Mouse (Mus musculus): Measurements from ENCODE around the gene Hmgb4. TPM values are rescaled to one million over a fixed set of nuclear protein-coding genes. Genes with fewer than 3 reads are reported as not detected.

Gene Hmgb4
- total and polyA plus RNA-seq, 2 experiments: not detected

DNA sequence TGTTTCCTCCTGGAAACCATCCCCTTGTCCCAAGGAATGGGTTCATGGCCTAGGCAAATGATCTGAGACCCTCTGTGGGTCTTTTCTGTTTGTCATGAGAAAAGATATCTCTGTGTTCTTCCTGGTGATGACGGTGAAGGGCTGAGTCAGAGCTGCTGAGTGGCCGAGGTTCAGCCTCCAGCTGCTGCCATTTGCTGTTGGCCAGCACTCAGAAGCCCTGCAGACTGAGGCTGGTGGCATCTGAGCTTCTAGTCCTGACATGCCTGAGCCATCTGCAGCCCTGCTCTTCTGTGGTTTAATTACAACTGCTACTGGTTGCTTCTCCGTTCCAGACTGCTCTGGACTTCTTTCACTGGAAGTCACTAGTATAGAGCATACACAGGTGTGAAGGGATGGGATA lies 4.6 kb upstream of the Hmgb4 start:
- H3K27me3 ChIP-seq (ENCODE audit: control insufficient read depth, insufficient read depth, low read length): no peaks in the 10 kb centered on the region
- no peak overlapping the region for H3K4me3 ChIP-seq (ENCODE audit: insufficient read depth, low read depth, low read length)
- H3K27ac ChIP-seq (replicated peaks; ENCODE audit: insufficient read depth, low read depth, low read length): no peak overlapping the region
- H3K4me1 ChIP-seq (ENCODE audit: control insufficient read depth, insufficient read depth, low read length): no peaks in the 10 kb centered on the region
- WGBS: 81% methylated on average over 3 of the region's 3 CpGs
- H3K79me2 ChIP-seq (ENCODE audit: control insufficient read depth, insufficient read depth, low read length): no peaks in the 10 kb centered on the region
- no peaks in the 10 kb centered on the region for H3K36me3 ChIP-seq (ENCODE audit: control insufficient read depth, insufficient read depth, low read length)
- TF ChIP-seq CTCF (IDR thresholded peaks at IDR 0.05; ENCODE audit: low read depth, low read length) (no peak), POLR2A (IDR thresholded peaks at IDR 0.05; ENCODE audit: extremely low read depth, insufficient read depth, low read length) (no peak)
- no peak for DNase-seq (ENCODE audit: extremely low read depth, low read depth, low spot score)
- H3K9ac ChIP-seq (ENCODE audit: low read depth, low read length): no peak overlapping the region

DNA sequence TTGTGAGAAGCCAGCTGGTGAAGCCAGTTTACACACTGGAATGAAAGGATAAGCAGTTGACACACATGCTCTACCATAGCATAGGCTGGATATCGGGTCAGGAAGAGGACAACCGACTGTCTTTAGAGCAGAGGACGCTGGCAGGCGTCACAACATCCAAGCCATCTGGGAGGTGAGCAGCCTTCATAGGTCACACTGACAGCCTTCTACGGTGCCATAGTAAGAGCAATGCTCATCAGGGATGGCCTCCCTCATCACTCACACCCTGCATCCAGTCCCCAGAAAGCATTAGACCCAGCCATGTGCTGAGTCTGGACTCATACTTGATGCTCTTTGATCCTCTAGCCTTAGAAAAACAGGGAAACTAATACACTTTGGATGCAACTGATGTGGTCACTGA lies 3.7 kb upstream of the Hmgb4 start:
- Histone ChIP-seq H3K36me3 (ENCODE audit: control insufficient read depth, insufficient read depth, low read length) (no peaks in the 10 kb centered on the region), H3K79me2 (ENCODE audit: control insufficient read depth, insufficient read depth, low read length) (no peaks in the 10 kb centered on the region), H3K4me3 (ENCODE audit: insufficient read depth, low read depth, low read length) (no peak overlapping the region), H3K9ac (ENCODE audit: low read depth, low read length) (no peak overlapping the region), H3K27ac (replicated peaks; ENCODE audit: insufficient read depth, low read depth, low read length) (no peak overlapping the region), H3K27me3 (ENCODE audit: control insufficient read depth, insufficient read depth, low read length) (no peaks in the 10 kb centered on the region), H3K4me1 (ENCODE audit: control insufficient read depth, insufficient read depth, low read length) (no peaks in the 10 kb centered on the region)
- WGBS: 79% methylated on average over 5 of the region's 5 CpGs
- TF ChIP-seq POLR2A (IDR thresholded peaks at IDR 0.05; ENCODE audit: extremely low read depth, insufficient read depth, low read length) (no peak), CTCF (IDR thresholded peaks at IDR 0.05; ENCODE audit: low read depth, low read length) (no peak)
- no peak for DNase-seq (ENCODE audit: extremely low read depth, low read depth, low spot score)

DNA sequence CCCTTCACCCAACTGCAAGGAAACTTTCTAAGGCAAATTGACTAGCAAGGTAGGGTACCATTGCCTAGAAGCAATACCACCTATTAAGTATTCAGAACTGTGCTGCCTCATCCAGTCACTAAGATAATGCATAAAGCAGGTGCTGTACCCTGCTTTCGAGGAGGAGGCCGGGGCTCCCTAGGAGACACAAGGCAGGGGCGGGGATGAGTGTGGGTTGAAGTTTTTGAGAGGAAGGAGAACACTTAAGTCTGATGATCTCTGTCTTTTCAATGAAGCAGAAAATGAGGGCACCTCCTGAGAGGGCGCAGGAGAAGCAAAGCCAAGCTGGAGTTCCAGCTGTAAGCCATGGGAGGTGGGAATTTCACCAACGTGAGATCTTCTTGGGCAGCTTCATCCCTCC lies 1.5 kb downstream of the Hmgb4 start:
- no peak for DNase-seq (ENCODE audit: extremely low read depth, low read depth, low spot score)
- Histone ChIP-seq H3K4me3 (ENCODE audit: insufficient read depth, low read depth, low read length) (no peak overlapping the region), H3K27ac (replicated peaks; ENCODE audit: insufficient read depth, low read depth, low read length) (no peak overlapping the region), H3K36me3 (ENCODE audit: control insufficient read depth, insufficient read depth, low read length) (no peaks in the 10 kb centered on the region), H3K79me2 (ENCODE audit: control insufficient read depth, insufficient read depth, low read length) (no peaks in the 10 kb centered on the region), H3K9ac (ENCODE audit: low read depth, low read length) (no peak overlapping the region), H3K27me3 (ENCODE audit: control insufficient read depth, insufficient read depth, low read length) (no peaks in the 10 kb centered on the region), H3K4me1 (ENCODE audit: control insufficient read depth, insufficient read depth, low read length) (no peaks in the 10 kb centered on the region)
- WGBS: 81% methylated on average over 5 of the region's 5 CpGs
- TF ChIP-seq POLR2A (IDR thresholded peaks at IDR 0.05; ENCODE audit: extremely low read depth, insufficient read depth, low read length): no peak
- TF ChIP-seq CTCF (IDR thresholded peaks at IDR 0.05; ENCODE audit: low read depth, low read length): no peak

DNA sequence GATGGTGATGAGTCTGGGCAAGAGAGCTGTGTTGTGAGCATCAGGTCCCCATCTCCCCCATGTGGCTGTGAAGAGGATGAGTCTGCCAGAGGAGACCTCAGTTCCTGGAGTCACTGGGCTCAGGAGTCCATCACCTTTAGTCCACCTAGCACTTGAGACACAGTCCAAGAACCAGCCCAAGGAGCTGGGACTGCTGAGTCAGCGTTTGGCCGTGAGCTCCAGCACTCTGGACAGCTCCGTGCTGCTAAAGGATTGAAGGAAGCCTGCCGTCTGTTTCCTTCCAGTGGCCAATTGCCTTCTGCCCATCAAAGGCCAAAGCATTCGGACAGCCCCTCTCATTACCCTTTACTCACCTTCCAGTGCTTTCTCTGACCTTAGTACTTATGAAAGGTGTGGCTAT lies 12.1 kb downstream of the Hmgb4 start:
- Histone ChIP-seq H3K4me3 (ENCODE audit: insufficient read depth, low read depth, low read length) (no peak overlapping the region), H3K27me3 (ENCODE audit: control insufficient read depth, insufficient read depth, low read length) (no peaks in the 10 kb centered on the region), H3K36me3 (ENCODE audit: control insufficient read depth, insufficient read depth, low read length) (no peaks in the 10 kb centered on the region), H3K79me2 (ENCODE audit: control insufficient read depth, insufficient read depth, low read length) (no peaks in the 10 kb centered on the region), H3K9ac (ENCODE audit: low read depth, low read length) (no peak overlapping the region), H3K4me1 (ENCODE audit: control insufficient read depth, insufficient read depth, low read length) (no peaks in the 10 kb centered on the region), H3K27ac (replicated peaks; ENCODE audit: insufficient read depth, low read depth, low read length) (no peak overlapping the region)
- 7% methylated on average over 5 of the region's 5 CpGs for WGBS
- DNase-seq (ENCODE audit: extremely low read depth, low read depth, low spot score): no peak
- no peak for TF ChIP-seq CTCF (IDR thresholded peaks at IDR 0.05; ENCODE audit: low read depth, low read length)
- no peak for TF ChIP-seq POLR2A (IDR thresholded peaks at IDR 0.05; ENCODE audit: extremely low read depth, insufficient read depth, low read length)

DNA sequence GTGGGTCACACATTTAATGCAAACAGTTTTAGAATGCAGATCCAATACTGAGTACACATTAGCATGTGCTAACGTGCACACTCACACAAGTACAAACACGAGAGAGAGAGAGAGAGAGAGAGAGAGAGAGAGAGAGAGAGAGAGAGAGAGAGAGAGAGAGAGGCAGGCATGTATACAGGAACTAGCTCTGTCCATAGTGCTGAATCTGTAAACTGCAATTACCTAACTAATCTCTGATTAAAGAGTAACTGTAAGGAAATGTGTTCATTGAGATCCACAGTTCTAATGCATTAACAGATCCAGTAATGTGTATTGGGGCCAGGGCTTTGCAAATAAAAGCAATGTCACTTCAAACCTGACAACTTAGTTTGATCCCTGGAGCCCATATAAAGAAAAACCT lies 15.6 kb downstream of the Hmgb4 start:
- no peaks in the 10 kb centered on the region; the same call in 1 of the 2 replicates for H3K27me3 ChIP-seq (ENCODE audit: control insufficient read depth, insufficient read depth, low read length)
- no peaks in the 10 kb centered on the region for H3K79me2 ChIP-seq (ENCODE audit: control insufficient read depth, insufficient read depth, low read length)
- no peak for DNase-seq (ENCODE audit: extremely low read depth, low read depth, low spot score)
- TF ChIP-seq CTCF (IDR thresholded peaks at IDR 0.05; ENCODE audit: low read depth, low read length): no peak
- TF ChIP-seq POLR2A (IDR thresholded peaks at IDR 0.05; ENCODE audit: extremely low read depth, insufficient read depth, low read length): no peak
- no peak overlapping the region for H3K9ac ChIP-seq (ENCODE audit: low read depth, low read length)
- 10% methylated on average over 2 of the region's 2 CpGs for WGBS
- no peak overlapping the region for H3K27ac ChIP-seq (replicated peaks; ENCODE audit: insufficient read depth, low read depth, low read length)
- no peaks in the 10 kb centered on the region for H3K36me3 ChIP-seq (ENCODE audit: control insufficient read depth, insufficient read depth, low read length)
- H3K4me3 ChIP-seq (ENCODE audit: insufficient read depth, low read depth, low read length): no peak overlapping the region
- H3K4me1 ChIP-seq (ENCODE audit: control insufficient read depth, insufficient read depth, low read length): no peaks in the 10 kb centered on the region

DNA sequence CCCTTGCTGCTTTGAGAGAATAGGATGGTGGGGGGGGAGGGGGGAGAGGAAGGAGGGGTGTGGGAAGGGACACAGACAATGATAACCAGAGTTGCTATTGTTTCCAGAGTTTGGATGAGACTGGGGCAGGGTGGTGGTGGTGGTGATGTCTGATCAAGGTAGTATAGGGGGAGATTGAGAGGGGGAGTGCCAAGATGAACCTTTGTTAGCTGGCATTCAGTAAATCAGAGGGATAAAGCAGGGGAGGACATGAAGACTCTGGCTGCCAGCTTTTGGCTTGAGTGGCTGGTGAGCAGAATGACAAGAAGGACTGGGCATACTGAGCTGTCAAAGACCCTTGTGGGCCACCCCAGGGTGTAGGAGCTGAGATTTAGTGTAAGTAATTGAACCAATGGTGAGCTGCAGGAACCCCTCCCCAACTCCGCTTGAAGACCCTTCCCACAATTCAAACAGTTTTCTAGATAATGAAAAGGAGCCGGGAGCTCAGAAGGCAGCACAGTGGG lies 18.9 kb downstream of the Hmgb4 start:
- Histone ChIP-seq H3K4me3 (ENCODE audit: insufficient read depth, low read depth, low read length) (no peak overlapping the region), H3K27me3 (ENCODE audit: control insufficient read depth, insufficient read depth, low read length) (no peaks in the 10 kb centered on the region; the same call in 1 of the 2 replicates), H3K36me3 (ENCODE audit: control insufficient read depth, insufficient read depth, low read length) (no peaks in the 10 kb centered on the region), H3K9ac (ENCODE audit: low read depth, low read length) (no peak overlapping the region), H3K4me1 (ENCODE audit: control insufficient read depth, insufficient read depth, low read length) (no peaks in the 10 kb centered on the region), H3K79me2 (ENCODE audit: control insufficient read depth, insufficient read depth, low read length) (no peaks in the 10 kb centered on the region), H3K27ac (replicated peaks; ENCODE audit: insufficient read depth, low read depth, low read length) (no peak overlapping the region)
- DNase-seq (ENCODE audit: extremely low read depth, low read depth, low spot score): no peak
- no peak for TF ChIP-seq CTCF (IDR thresholded peaks at IDR 0.05; ENCODE audit: low read depth, low read length)
- no peak for TF ChIP-seq POLR2A (IDR thresholded peaks at IDR 0.05; ENCODE audit: extremely low read depth, insufficient read depth, low read length)
- 52% methylated on average over 2 of the region's 2 CpGs for WGBS

All from liver, adult 2 months (tissue).